Mouse (Mus musculus) liver, embryonic 14.5 days (tissue): ENCODE results near the gene Col8a2. TPM values are rescaled to one million over a fixed set of nuclear protein-coding genes. Genes with fewer than 3 reads are reported as not detected.

Experiments used
- ATAC-seq: fragments of 200-750 bp; cut with Nextera tagmentation; 2 replicates; pipeline ENCODE4 v1.8.0; 2017; ENCODE audit warnings: moderate number of reproducible peaks, mild to moderate bottlenecking, moderate library complexity; ENCODE audit not compliant: insufficient read depth
- DNase-seq, 3 experiments: peaks; one replicate each; pipeline ENCODE4 v3.0.0-alpha.2; 2012 to 2013; ENCODE audit warnings: low read depth in 3 of 3, low spot score in 3 of 3
- H3K27ac ChIP-seq: fragments of 300-500 bp; sonication (generic); 2 replicates; pipeline ENCODE4 v1.5.1; 2014; ENCODE audit warnings: moderate library complexity, mild to moderate bottlenecking, control low read depth, inconsistent platforms
- H3K27me3 ChIP-seq: fragments of 300-500 bp; sonication (generic); 2 replicates; pipeline ENCODE4 v1.6.1; 2014; ENCODE audit warnings: mild to moderate bottlenecking, low read length, moderate library complexity; ENCODE audit not compliant: control insufficient read depth, insufficient read depth
- H3K36me3 ChIP-seq: fragments of 300-500 bp; sonication (generic); replicated peaks from 2 replicates; pipeline ENCODE4 v1.6.1; 2014; ENCODE audit warnings: low read depth; ENCODE audit not compliant: control insufficient read depth, insufficient read depth
- H3K4me1 ChIP-seq, 2 experiments: fragments of 200-500 bp in 1 of 2; fragments of 300-500 bp in 1 of 2; sonication (generic) in 1 of 2; replicated peaks; 2 replicates each; pipeline ENCODE4 v1.6.1; 2012 to 2014; ENCODE audit warnings: antibody characterized with exemption in 1 of 2, inconsistent platforms in 1 of 2, low read length in 1 of 2; ENCODE audit not compliant: control insufficient read depth in 2 of 2, insufficient read depth in 2 of 2
- H3K4me2 ChIP-seq: fragments of 300-500 bp; sonication (generic); 2 replicates; pipeline ENCODE4 v1.6.1; 2014; ENCODE audit warnings: low read depth, mild to moderate bottlenecking, control low read depth, moderate library complexity
- H3K4me3 ChIP-seq, 2 experiments: fragments of 200-500 bp in 1 of 2; fragments of 300-500 bp in 1 of 2; sonication (generic) in 1 of 2; 2 replicates each; pipeline ENCODE4 v1.5.1; 2012 to 2014; ENCODE audit warnings: low read depth in 2 of 2, low read length in 2 of 2, mild to moderate bottlenecking in 2 of 2, control low read depth in 1 of 2, inconsistent platforms in 1 of 2, moderate library complexity in 1 of 2; ENCODE audit not compliant: insufficient read depth in 1 of 2
- H3K9ac ChIP-seq: fragments of 300-500 bp; sonication (generic); replicated peaks from 2 replicates; pipeline ENCODE4 v1.6.1; 2014; ENCODE audit warnings: mild to moderate bottlenecking, control low read depth, moderate library complexity
- H3K9me3 ChIP-seq: fragments of 300-500 bp; sonication (generic); 2 replicates; pipeline ENCODE4 v1.6.1; 2016; ENCODE audit warnings: low read length, mixed read lengths; ENCODE audit not compliant: control insufficient read depth
- CTCF ChIP-seq: IDR thresholded peaks from 2 replicates; pipeline ENCODE4 v1.5.1; 2016; ENCODE audit warnings: antibody characterized with exemption, low read depth, control low read depth
- EP300 ChIP-seq: IDR thresholded peaks from 2 replicates; pipeline ENCODE4 v1.6.1; 2016; ENCODE audit warnings: antibody characterized with exemption, low read depth
- WGBS: fragments of 180-500 bp; shearing (Covaris S2); extraction: QIAGEN DNeasy Blood & Tissue Kit; methylation state at CpG from one replicate; pipeline ENCODE4 v1.1.7; 2014; ENCODE audit not compliant: insufficient replicate concordance; 5-methylcytosine and 5-hydroxymethylcytosine counted together
- polyA plus RNA-seq, 2 experiments: library from polyadenylated mRNA; depleted of rRNA in 1 of 2; stranded (reverse) in 1 of 2; unstranded in 1 of 2; fragments of >200 nt; fragmentation: Nextera tagmentation in 1 of 2; extraction: Ambion mirVana in 1 of 2; gene quantifications; 2 replicates each; pipeline versions ENCODE4 v1.2.1 to v1.2.3; 2012 to 2014

The Col8a2 gene
- polyA plus RNA-seq, 2 experiments, result 0.25 to 0.28 TPM

DNA sequence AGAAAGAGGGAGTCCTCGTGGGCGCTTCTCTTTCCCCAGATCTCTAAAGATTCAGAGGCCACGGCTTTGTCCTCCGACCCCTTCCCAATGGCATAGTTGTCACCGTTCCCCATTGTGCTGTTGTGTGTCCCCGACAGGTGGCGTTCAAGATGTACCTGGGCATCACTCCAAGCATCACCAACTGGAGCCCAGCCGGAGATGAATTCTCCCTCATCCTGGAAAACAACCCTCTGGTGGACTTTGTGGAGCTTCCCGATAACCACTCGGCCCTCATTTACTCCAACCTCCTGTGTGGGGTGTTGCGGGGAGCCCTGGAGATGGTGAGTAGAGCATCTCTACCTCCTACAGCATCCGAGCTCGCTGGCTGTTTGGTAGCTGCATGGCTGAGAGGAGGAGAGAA, 12.8 kb upstream of the Col8a2 start:
- Histone ChIP-seq H3K4me3 (no peak overlapping the region), H3K9me3 (no peaks in the 10 kb centered on the region), H3K9ac (no peak overlapping the region), H3K4me2 (no peak overlapping the region), H3K4me1 (no peaks in the 10 kb centered on the region), H3K27ac (no peak overlapping the region), H3K27me3 (no peaks in the 10 kb centered on the region), H3K36me3 (no peaks in the 10 kb centered on the region; the same call in 1 of the 2 replicates)
- TF ChIP-seq EP300 (no peak), CTCF (no peak)
- DNase-seq, result no peak
- WGBS, result 79% methylated on average over 13 of the region's 13 CpGs
- ATAC-seq, result no peak

DNA sequence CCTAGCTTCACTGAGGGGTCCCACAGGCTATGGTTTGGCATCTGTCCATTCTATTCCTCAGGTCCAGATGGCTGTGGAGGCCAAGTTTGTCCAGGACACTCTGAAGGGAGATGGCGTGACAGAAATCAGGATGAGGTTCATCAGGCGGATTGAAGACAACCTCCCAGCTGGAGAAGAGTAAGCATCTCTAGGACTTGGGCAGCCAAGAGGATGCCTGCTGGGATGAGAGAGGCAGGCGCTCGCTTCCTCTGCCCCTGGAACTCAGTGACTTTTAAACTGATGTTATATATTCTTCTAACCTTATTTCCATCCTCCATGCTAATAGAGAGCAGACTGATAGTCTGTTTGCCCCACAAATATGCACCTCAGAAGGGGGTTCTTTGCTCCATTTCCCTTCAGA, 11.5 kb upstream of the Col8a2 start:
- Histone ChIP-seq H3K27ac (no peak overlapping the region), H3K9ac (no peak overlapping the region), H3K27me3 (no peaks in the 10 kb centered on the region), H3K9me3 (no peaks in the 10 kb centered on the region), H3K36me3 (no peaks in the 10 kb centered on the region; the same call in 1 of the 2 replicates), H3K4me2 (no peak overlapping the region), H3K4me3 (no peak overlapping the region), H3K4me1 (no peaks in the 10 kb centered on the region)
- WGBS, result 84% methylated on average over 4 of the region's 4 CpGs
- no peak for ATAC-seq
- DNase-seq, result no peak
- TF ChIP-seq CTCF (no peak), EP300 (no peak)

DNA sequence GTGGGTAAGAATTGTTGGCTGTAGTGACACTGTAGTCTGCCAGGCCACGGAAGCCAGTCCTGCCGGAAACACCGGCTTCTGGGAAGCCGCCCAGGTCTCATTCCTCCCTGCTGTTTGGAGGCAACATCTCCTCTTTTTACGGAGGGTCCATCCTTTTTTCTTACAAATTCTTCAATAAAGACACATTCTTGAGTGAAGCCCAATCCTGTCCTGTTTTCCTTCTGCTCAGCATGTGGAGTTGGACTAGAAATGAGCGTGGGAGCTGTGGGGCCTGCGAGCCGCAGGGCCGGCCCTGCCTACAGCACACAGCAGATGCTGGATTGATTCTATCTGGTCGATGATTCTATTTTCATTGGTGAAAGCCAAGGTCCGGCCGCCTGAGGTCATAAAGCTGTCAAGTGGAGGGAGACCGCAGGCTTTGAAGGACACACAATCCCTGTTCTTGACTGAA, 10.9 kb upstream of the Col8a2 start:
- no peak for TF ChIP-seq EP300
- no peak for TF ChIP-seq CTCF
- no peak for DNase-seq

DNA sequence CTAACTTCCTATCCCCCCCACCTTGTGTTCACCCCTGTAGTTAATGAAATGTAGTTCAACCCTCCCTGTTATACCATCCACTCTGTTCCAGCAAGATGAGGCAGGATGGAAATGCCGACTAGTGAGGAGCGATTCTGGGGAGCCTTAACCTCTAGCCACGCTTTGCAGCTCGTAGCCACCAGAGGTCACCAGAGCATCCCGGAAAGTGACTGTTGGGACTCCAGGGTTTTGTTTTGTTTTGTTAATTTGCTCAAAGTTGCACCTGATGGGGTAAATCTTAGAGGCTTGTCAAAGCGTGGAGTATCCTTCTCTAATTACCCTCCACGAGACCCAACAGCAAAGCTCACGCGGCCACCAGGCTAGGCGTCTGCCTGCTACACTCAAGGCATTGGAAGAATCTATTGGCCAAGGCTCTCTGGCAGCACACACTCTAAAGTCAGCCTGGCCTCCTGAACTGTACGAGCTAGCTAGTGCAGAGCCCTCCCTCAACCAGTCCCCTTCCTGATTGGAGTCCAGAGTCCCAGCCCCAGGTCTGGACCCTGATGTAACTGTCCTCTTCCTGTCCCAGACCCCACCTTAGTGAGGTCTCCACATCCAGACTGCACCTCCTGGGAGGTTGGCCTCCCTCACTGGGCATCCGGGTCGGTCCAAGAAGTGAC, 8.6 kb upstream of the Col8a2 start:
- Histone ChIP-seq H3K4me3 (no peak overlapping the region), H3K27me3 (no peaks in the 10 kb centered on the region), H3K27ac (no peak overlapping the region), H3K9ac (no peak overlapping the region), H3K4me1 (no peaks in the 10 kb centered on the region), H3K36me3 (no peaks in the 10 kb centered on the region; the same call in 1 of the 2 replicates), H3K9me3 (no peaks in the 10 kb centered on the region), H3K4me2 (no peak overlapping the region)
- peak; percentile 73 for TF ChIP-seq CTCF
- no peak for TF ChIP-seq EP300
- no peak for DNase-seq
- WGBS, result 17% methylated on average over 13 of the region's 13 CpGs
- no peak for ATAC-seq

More for the DNA sequence above, 10.9 kb upstream of the Col8a2 start:
- ATAC-seq, result no peak
- H3K27me3 ChIP-seq, result no peaks in the 10 kb centered on the region
- no peaks in the 10 kb centered on the region for H3K9me3 ChIP-seq
- no peak overlapping the region for H3K4me3 ChIP-seq
- no peak overlapping the region for H3K27ac ChIP-seq
- H3K36me3 ChIP-seq, result no peaks in the 10 kb centered on the region; the same call in 1 of the 2 replicates
- no peak overlapping the region for H3K4me2 ChIP-seq
- H3K9ac ChIP-seq, result no peak overlapping the region
- H3K4me1 ChIP-seq, result no peaks in the 10 kb centered on the region
- WGBS, result 87% methylated on average over 13 of the region's 13 CpGs

DNA sequence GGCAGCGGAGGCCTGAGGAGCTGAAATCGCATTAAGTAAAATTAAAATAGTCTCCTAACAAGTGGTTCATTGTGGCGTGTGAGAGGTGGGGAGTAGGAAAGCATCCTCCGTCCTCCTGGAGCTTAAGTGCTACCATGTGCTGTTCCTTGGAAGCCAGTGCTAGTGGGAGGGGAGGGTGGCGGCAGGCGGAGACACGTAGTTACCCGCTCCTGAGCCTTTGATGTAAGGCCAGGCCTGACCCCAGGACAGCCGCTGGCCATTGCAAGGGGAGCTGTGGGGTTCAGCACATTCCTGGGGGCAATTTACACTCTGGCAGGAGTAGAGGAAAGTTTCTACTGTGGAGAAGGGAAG, 8.1 kb upstream of the Col8a2 start:
- no peak for DNase-seq
- H3K27ac ChIP-seq, result no peak overlapping the region
- ATAC-seq, result no peak

More for the DNA sequence above, 8.1 kb upstream of the Col8a2 start:
- Histone ChIP-seq H3K9ac (no peak overlapping the region), H3K36me3 (no peaks in the 10 kb centered on the region; the same call in 1 of the 2 replicates), H3K4me1 (no peaks in the 10 kb centered on the region), H3K27me3 (no peaks in the 10 kb centered on the region), H3K9me3 (no peaks in the 10 kb centered on the region), H3K4me2 (no peak overlapping the region), H3K4me3 (no peak overlapping the region)
- TF ChIP-seq EP300, result no peak
- TF ChIP-seq CTCF, result no peak
- WGBS, result 56% methylated on average over 9 of the region's 9 CpGs
